Mouse (Mus musculus): Measurements from ENCODE around the gene Olfr594.
"Not testable (repeated sequence)": the region's sequence is repeated elsewhere in the genome, so short reads cannot be mapped to it uniquely, and the experiment has no call there.

Gene Olfr594

GRCm38 (mm10) chr7:103216696-103217095 lies at the start of gene Olfr594:
Gene Olfr594 (plus strand): TSS chr7:103216996.
- no peak for DNase-seq (ENCODE audit: low spot score in 2 of 2)

GRCm38 (mm10) chr7:103169697-103170096 lies 47.1 kb upstream of the Olfr594 start:
- DNase-seq (ENCODE audit: low spot score in 2 of 2), result no peak

GRCm38 (mm10) chr7:103178240-103178639 lies 38.6 kb upstream of the Olfr594 start, which contains the start of gene Olfr591:
Gene Olfr591 (minus strand): TSS chr7:103178340.
- DNase-seq (ENCODE audit: low spot score in 2 of 2), result no peak

- DNase-seq (ENCODE audit: low spot score in 2 of 2), result not testable (repeated sequence)
These were observed 32.3 kb upstream of the Olfr594 start, which contains the start of gene Olfr592 for GRCm38 (mm10) chr7:103184503-103184902. Gene Olfr592 (plus strand): TSS chr7:103184803.

GRCm38 (mm10) chr7:103211562-103211961 lies 5.2 kb upstream of the Olfr594 start, which contains the start of gene Olfr593:
Gene Olfr593 (plus strand): TSS chr7:103211862.
- DNase-seq (ENCODE audit: low spot score in 2 of 2), result no peak

- DNase-seq (ENCODE audit: low spot score in 2 of 2), result not testable (repeated sequence)
These were observed 4.7 kb upstream of the Olfr594 start for GRCm38 (mm10) chr7:103212050-103212449.

- not testable (repeated sequence) for DNase-seq (ENCODE audit: low spot score in 2 of 2)
These were observed 35.6 kb downstream of the Olfr594 start, which contains the start of gene Usp17ld for GRCm38 (mm10) chr7:103252405-103252804. Gene Usp17ld (minus strand): TSS chr7:103252505.

Measured in natural killer cell, adult 2 months (primary cell).